Mouse (Mus musculus): ENCODE data around the gene Gm14698.
"Not testable (repeated sequence)": the region's sequence is repeated elsewhere in the genome, so short reads cannot be mapped to it uniquely, and the experiment has no call there.

- TF ChIP-seq CTCF (IDR thresholded peaks at IDR 0.05; ENCODE audit: control insufficient read depth, insufficient read depth, insufficient read length); MYOD1 (IDR thresholded peaks at IDR 0.05; ENCODE audit: control insufficient read depth, insufficient read length, low read depth); MYOG (IDR thresholded peaks at IDR 0.05; ENCODE audit: control insufficient read depth, extremely low read depth, insufficient read length); USF1 (IDR thresholded peaks at IDR 0.05; ENCODE audit: low read depth); MAX (IDR thresholded peaks at IDR 0.05): not testable (repeated sequence)
Observed at GRCm38 (mm10) chrX:68820449-68820848, 444 bp upstream of the Gm14698 start.

Data from C2C12 (cell line).